Mouse (Mus musculus) effector memory CD4-positive, alpha-beta T cell, adult 7 months (primary cell): Measurements from ENCODE around the gene Slc19a3. TPM values are rescaled to one million over a fixed set of nuclear protein-coding genes. Genes with fewer than 3 reads are reported as not detected.

Experiments
- polyA plus RNA-seq: library from polyadenylated mRNA; unstranded; fragments of 100-300 nt; shearing (Covaris generic); gene quantifications from one replicate; pipeline ENCODE4 v1.2.1, GENCODE M21; 2017

Slc19a3 gene
- polyA plus RNA-seq = 0.20 TPM

DNA sequence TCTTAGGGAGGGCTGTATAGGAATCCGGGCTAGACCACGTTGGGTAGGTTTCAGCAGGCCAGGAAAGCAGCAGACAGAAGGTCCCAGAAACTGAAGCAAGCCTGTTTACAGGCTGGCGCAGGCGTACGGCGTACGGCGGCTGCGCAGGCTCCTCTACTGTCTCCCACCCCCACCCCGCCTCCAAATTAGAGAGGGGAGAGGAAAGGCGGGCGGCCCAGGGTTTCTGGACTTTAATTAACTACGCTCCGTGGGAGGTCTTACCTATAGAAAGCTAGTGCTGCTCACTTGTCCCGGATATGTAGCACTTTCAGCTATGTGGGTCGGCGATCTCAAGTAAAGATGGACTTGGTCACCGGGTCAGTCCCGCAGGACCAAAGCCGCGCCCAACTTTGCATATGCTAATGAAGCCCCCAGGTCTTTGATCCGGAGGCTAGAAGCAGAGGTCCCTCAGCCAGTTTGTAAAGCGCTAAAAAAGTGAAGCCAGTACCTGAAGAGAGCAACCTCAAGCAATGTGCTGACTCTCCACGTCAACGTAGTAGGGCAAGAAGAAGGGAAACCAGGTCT is at the start of gene Slc19a3:
Gene Slc19a3, minus strand, starts transcription at position 340 of the 564 bp plus-strand sequence.

DNA sequence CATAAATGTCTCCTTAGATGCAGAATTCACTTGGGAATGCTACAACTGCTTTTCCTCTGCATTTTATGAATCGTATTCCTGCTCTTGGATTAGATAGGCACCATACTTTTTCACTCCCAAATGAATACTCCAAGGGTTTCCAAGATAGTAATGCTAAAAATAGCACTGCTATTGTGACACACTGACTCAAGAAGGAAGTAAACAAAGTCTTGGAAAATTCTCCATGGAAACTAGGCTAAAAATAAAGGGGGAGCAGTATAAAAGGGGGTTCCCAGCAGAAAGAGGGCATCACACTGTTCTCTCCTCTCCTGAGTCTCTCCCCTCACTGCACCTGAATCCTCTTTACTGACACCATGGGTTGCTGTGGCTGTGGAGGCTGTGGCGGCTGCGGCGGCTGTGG is 22.4 kb upstream of the Slc19a3 start, which contains the start of gene Krtap28-13:
Gene Krtap28-13, plus strand, starts transcription at position 288 of the 400 bp plus-strand sequence.

DNA sequence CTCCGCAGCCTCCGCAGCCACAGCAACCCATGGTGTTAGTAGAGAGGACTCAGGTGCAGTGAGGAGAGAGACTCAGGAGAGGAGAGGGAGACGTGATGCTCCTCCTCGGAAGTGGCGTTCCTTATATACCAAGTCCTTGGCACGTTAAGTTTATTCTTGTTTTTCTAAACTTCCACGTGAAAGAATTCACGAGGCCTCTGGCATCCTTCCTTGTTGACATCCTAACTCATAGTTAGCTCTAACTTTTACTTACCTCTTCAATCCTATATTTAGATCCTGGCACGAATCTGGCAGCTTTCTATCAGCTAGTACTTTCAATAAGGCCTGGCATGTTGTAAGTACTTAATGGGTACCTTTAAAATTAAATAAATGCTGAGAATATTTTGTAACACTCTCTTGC is 21.0 kb upstream of the Slc19a3 start, which contains the start of gene A030005K14Rik:
Gene A030005K14Rik, minus strand, starts transcription at position 101 of the 400 bp plus-strand sequence.

DNA sequence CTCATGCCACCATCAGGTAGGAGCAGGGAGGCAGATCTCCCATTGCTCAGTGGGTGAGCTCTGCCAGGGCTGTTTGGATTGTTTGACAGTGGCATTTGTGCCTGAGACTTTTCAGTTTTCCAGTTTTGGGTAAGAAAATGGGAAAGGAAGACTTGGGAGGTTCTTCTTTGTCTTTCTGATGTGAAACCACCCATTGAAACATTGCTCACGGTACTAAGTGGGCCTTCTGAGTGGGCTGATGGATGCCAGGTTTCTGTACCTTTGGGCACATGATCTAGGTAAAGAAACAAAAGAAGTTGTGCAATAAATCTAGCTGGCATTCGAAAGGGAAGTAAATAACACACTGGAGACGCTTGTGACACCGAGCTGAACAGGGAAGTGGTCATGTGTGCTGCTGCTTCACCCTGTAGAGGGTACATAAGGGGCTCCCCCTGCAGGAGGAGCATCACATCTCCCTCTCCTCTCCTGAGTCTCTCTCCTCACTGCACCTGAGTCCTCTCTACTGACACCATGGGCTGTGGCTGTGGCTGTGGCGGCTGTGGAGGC is 6.7 kb upstream of the Slc19a3 start, which contains the start of gene Gm47969:
Gene Gm47969, plus strand, starts transcription at position 51 of the 546 bp plus-strand sequence.

DNA sequence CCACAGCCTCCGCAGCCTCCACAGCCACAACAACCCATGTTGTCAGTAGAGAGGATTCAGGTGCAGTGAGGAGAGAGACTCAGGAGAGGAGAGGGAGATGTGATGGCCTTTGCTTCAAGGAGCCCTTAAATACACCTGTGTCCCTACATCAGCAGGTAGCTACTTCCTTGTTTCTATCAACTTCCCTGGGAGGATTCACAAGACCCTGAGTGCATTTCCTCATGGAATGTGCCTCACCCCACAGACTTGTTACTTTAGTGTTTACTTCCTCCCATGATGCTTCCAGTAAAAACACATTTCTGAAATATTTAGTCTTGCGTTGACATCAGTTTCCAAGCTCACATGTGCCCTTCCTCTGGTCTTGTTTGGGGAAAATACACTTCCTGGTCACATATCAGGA is 4.1 kb upstream of the Slc19a3 start, which contains the start of gene Krtap28-10:
Gene Krtap28-10, minus strand, starts transcription at position 101 of the 400 bp plus-strand sequence.

DNA sequence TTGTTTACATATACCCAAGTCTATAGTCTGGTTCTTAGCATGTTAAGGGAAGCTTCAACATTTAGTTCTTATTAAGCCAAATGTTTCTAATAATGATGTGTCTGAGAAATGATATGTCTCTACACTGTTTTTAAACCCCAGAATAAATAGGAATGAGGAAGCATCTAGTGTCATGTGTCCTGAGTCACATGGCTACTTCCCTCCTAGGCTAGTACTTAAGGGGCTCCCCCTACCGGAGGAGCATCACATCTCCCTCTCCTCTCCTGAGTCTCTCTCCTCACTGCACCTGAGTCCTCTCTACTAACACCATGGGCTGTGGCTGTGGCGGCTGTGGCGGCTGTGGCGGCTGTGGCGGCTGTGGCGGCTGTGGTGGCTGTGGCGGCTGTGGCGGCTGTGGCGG is 37.9 kb downstream of the Slc19a3 start, which contains the start of gene Gm47959:
Gene Gm47959, plus strand, starts transcription at position 243 of the 400 bp plus-strand sequence.

Other genes with a start within 250 kb of the Slc19a3 start
- gene Agfg1, start 199.0 kb downstream of the Slc19a3 start, polyA plus RNA-seq = 128 TPM
- not detected for gene A030005L19Rik, start 125.1 kb downstream of the Slc19a3 start, polyA plus RNA-seq
- not detected for gene A030014E15Rik, start 113.5 kb downstream of the Slc19a3 start, polyA plus RNA-seq
- gene Gm6217, start 107.0 kb downstream of the Slc19a3 start, polyA plus RNA-seq = not detected
- not detected for gene A030003K21Rik, start 95.1 kb downstream of the Slc19a3 start, polyA plus RNA-seq
- not detected for gene Gm7544, start 82.4 kb downstream of the Slc19a3 start, polyA plus RNA-seq
- gene Gm47955, start 78.2 kb downstream of the Slc19a3 start, polyA plus RNA-seq = not detected
- gene Gm47959, start 37.9 kb downstream of the Slc19a3 start, polyA plus RNA-seq = not detected
- gene Krtap28-10, start 4.0 kb upstream of the Slc19a3 start, polyA plus RNA-seq = not detected
- gene Gm47969, start 6.5 kb upstream of the Slc19a3 start, polyA plus RNA-seq = not detected
- 0.71 TPM for gene A030005K14Rik, start 20.9 kb upstream of the Slc19a3 start, polyA plus RNA-seq
- not detected for gene Krtap28-13, start 22.5 kb upstream of the Slc19a3 start, polyA plus RNA-seq
- gene Ccl20, start 78.3 kb upstream of the Slc19a3 start, polyA plus RNA-seq = not detected
- not detected for gene Daw1, start 121.3 kb upstream of the Slc19a3 start, polyA plus RNA-seq